Mouse (Mus musculus): ENCODE data around the gene Traf3ip3.

Gene Traf3ip3

GRCm38 (mm10) chr1:193207503-193207902, 6.0 kb upstream of the Traf3ip3 start, which contains the start of gene Lamb3:
Gene Lamb3, plus strand, starts transcription at chr1:193207699.
- DNase-seq (ENCODE audit: low read depth, low spot score) = no peak

GRCm38 (mm10) chr1:193205431-193205830, 3.9 kb upstream of the Traf3ip3 start:
- no peak for DNase-seq (ENCODE audit: low read depth, low spot score)

- DNase-seq (ENCODE audit: low read depth, low spot score) = no peak
Observed at GRCm38 (mm10) chr1:193203821-193204220, 2.3 kb upstream of the Traf3ip3 start.

GRCm38 (mm10) chr1:193200640-193201382, 692 bp downstream of the Traf3ip3 start:
- no peak for DNase-seq (ENCODE audit: low read depth, low spot score)

- no peak for DNase-seq (ENCODE audit: low read depth, low spot score)
Observed at GRCm38 (mm10) chr1:193198312-193198711, 3.2 kb downstream of the Traf3ip3 start.

- no peak for DNase-seq (ENCODE audit: low read depth, low spot score)
Observed at GRCm38 (mm10) chr1:193197494-193198205, 3.9 kb downstream of the Traf3ip3 start.

GRCm38 (mm10) chr1:193195169-193195810, 6.2 kb downstream of the Traf3ip3 start:
- no peak for DNase-seq (ENCODE audit: low read depth, low spot score)

GRCm38 (mm10) chr1:193194416-193195140, 6.9 kb downstream of the Traf3ip3 start:
- DNase-seq (ENCODE audit: low read depth, low spot score) = peak; percentile 86

- DNase-seq (ENCODE audit: low read depth, low spot score) = peak; percentile 48
Observed at GRCm38 (mm10) chr1:193191675-193192283, 9.7 kb downstream of the Traf3ip3 start.

GRCm38 (mm10) chr1:193189771-193190170, 11.7 kb downstream of the Traf3ip3 start:
- DNase-seq (ENCODE audit: low read depth, low spot score) = no peak

- DNase-seq (ENCODE audit: low read depth, low spot score) = peak; percentile 67
Observed at GRCm38 (mm10) chr1:193189151-193189621, 12.3 kb downstream of the Traf3ip3 start.

GRCm38 (mm10) chr1:193188257-193188656, 13.2 kb downstream of the Traf3ip3 start:
- no peak for DNase-seq (ENCODE audit: low read depth, low spot score)

- DNase-seq (ENCODE audit: low read depth, low spot score) = no peak
Observed at GRCm38 (mm10) chr1:193181104-193181503, 20.4 kb downstream of the Traf3ip3 start.

- no peak for DNase-seq (ENCODE audit: low read depth, low spot score)
Observed at GRCm38 (mm10) chr1:193174143-193174733, 27.3 kb downstream of the Traf3ip3 start.

- DNase-seq (ENCODE audit: low read depth, low spot score) = no peak
Observed at GRCm38 (mm10) chr1:193173810-193174129, 27.7 kb downstream of the Traf3ip3 start.

- peak; percentile 100 for DNase-seq (ENCODE audit: low read depth, low spot score)
Observed at GRCm38 (mm10) chr1:193172991-193173809, 28.3 kb downstream of the Traf3ip3 start.

- DNase-seq (ENCODE audit: low read depth, low spot score) = peak; percentile 73
Observed at GRCm38 (mm10) chr1:193169856-193170255, 31.6 kb downstream of the Traf3ip3 start.

GRCm38 (mm10) chr1:193169228-193169627, 32.3 kb downstream of the Traf3ip3 start:
- no peak for DNase-seq (ENCODE audit: low read depth, low spot score)

- DNase-seq (ENCODE audit: low read depth, low spot score) = no peak
Observed at GRCm38 (mm10) chr1:193167746-193168145, 33.8 kb downstream of the Traf3ip3 start, which contains the start of gene A130010J15Rik. Gene A130010J15Rik, plus strand, starts transcription at chr1:193168046.

Measured in brain, adult 2 months (tissue).